Mouse (Mus musculus) bone marrow macrophage, adult 2 months (primary cell): ENCODE data around the gene Sstr1. TPM values are rescaled to one million over a fixed set of nuclear protein-coding genes. Genes with fewer than 3 reads are reported as not detected.

Source experiments
- H3K27ac ChIP-seq: 2 replicates; pipeline ENCODE4 v1.5.1; 2012; ENCODE audit warnings: low read depth, low read length; ENCODE audit not compliant: insufficient read depth
- H3K4me1 ChIP-seq: 2 replicates; pipeline ENCODE4 v1.6.1; 2012; ENCODE audit warnings: low read length; ENCODE audit not compliant: control insufficient read depth, insufficient read depth
- H3K4me3 ChIP-seq: 2 replicates; pipeline ENCODE4 v1.5.1; 2012; ENCODE audit warnings: mild to moderate bottlenecking, low read length, moderate library complexity; ENCODE audit not compliant: insufficient read depth
- CTCF ChIP-seq: IDR thresholded peaks from 2 replicates; pipeline ENCODE4 v1.5.1; 2012; ENCODE audit warnings: low read depth, mild to moderate bottlenecking, low read length, moderate library complexity
- POLR2A ChIP-seq: IDR thresholded peaks from 2 replicates; pipeline ENCODE4 v1.6.1; 2012; ENCODE audit warnings: mild to moderate bottlenecking, low read depth, low read length, borderline replicate concordance
- polyA plus RNA-seq: library from polyadenylated mRNA; stranded (reverse); fragments of >200 nt; gene quantifications from 2 replicates; pipeline ENCODE4 v1.2.4, GENCODE M21; 2012; ENCODE audit not compliant: missing spikeins, insufficient read depth, insufficient read length

The Sstr1 gene
- polyA plus RNA-seq, 1 experiment = not detected

DNA sequence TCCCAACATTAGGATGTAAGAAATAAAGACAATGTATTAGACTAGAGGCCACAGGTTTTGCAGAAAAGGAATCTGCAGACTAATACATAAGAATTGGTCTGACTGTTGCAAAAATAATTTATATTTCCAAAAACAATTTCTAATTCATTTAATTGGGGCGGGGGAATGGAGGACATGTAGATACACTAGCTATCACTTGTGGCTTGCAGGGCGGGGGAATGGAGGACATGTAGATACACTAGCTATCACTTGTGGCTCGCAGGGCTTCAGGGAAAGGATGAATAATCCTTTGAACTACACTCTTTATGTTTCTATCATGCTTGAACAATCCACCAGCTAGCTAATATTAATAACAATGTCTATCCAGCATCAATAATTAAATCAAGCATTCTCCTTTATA lies 7.5 kb downstream of the Sstr1 start:
- Histone ChIP-seq H3K4me1 (no peaks in the 10 kb centered on the region), H3K4me3 (no peak overlapping the region), H3K27ac (no peak overlapping the region)
- TF ChIP-seq CTCF = no peak
- TF ChIP-seq POLR2A = no peak

DNA sequence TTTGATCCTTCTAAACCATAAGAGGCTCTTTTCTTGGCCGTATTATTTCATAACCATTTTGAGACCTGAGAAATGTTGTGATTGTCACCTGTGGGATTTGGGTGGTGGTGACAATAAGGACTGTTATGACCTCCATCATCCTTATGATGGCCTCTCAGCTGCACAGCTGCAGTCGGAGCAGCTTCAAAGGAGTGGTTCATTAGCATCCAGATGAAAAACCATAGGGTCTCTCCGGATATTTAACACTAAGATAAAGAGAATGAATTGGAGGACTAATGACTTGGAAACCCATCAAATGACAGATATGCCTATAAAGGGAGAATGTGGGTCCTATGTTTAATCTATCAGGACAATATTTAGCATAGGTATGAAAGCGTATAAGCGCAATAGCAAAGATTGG lies 14.1 kb downstream of the Sstr1 start:
- Histone ChIP-seq H3K4me3 (no peak overlapping the region), H3K4me1 (no peaks in the 10 kb centered on the region), H3K27ac (no peak overlapping the region)
- TF ChIP-seq CTCF (no peak), POLR2A (no peak)

DNA sequence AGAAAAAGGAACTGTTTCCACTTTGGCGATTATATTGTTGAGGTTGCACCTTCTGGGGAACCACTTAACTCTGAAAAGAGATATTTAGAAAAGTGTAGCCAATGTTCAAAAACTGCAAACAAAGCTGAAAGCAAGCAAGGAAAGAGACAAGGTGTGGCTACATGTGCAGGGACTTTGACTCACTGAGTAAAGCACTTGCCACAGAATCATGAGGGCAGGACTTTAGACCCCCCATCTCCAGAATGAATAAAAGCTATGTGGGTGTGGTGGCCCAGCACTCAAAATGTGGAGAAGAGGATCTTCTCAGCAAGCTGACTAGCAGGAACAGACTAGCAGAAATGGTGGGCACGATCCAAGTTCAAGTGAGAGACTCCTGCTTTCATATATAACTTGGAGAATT lies 20.9 kb downstream of the Sstr1 start:
- no peak overlapping the region for H3K4me3 ChIP-seq
- TF ChIP-seq CTCF = no peak
- TF ChIP-seq POLR2A = no peak
- no peaks in the 10 kb centered on the region for H3K4me1 ChIP-seq
- no peak overlapping the region for H3K27ac ChIP-seq

DNA sequence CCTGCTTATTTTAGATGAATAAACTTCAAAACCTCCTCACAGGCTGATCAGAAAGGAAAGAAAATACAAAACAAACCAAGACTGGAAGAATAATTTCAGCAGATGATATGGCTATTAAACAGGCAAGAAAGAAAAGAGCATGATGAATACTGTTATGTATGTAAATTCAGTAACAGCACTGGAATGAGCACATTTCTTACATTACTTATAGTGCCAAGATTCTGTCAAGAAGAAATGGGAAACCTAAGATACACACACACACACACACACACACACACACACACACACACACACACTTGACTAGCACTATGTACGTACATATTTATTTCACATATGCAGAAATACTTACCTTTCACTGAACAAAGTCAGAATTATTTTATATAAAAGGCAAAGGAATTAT lies 40.3 kb downstream of the Sstr1 start:
- H3K27ac ChIP-seq = no peak overlapping the region
- no peak overlapping the region for H3K4me3 ChIP-seq
- TF ChIP-seq CTCF = no peak
- no peak for TF ChIP-seq POLR2A
- no peaks in the 10 kb centered on the region for H3K4me1 ChIP-seq

Other genes starting within 250 kb of the Sstr1 start
- gene Clec14a, start 57.5 kb downstream of the Sstr1 start, polyA plus RNA-seq = not detected in 2 replicates